Mouse (Mus musculus): Measurements from ENCODE around the gene Syde1. TPM values are rescaled to one million over a fixed set of nuclear protein-coding genes. Genes with fewer than 3 reads are reported as not detected.

The Syde1 gene
- total and polyA plus RNA-seq, 3 experiments: 0.01 TPM; not detected in 2

DNA sequence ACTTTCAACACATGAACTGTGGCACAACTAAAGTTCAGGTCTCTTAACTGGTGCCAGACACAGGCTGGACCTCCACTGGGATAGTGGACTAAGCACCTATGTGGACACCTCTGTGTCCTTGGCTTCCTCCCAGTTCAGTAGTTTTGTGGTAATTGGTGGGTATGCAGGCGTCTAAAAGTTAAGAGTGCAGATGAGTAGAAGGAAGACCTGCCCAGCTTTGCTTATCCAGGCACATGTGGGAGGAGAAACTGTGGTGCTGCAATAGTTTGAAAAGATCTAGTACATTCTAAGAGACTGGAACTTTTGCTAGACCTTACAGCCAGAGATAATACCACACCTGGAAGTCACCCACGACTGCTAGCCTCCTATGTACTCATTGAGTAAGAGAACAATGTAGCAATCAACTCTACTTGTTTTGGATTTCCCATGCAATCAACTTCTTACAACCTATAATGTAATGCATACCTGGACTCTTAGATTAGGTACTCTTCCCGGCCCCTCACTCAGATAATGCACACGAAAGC is 1.2 kb upstream of the Syde1 start:
- Histone ChIP-seq H3K9me3 (replicated peaks; ENCODE audit: insufficient read depth, low read length) (no peaks in the 10 kb centered on the region), H3K9ac (ENCODE audit: control insufficient read depth, low read depth, low read length, poor library complexity, severe bottlenecking) (no peak overlapping the region), H3K27me3 (ENCODE audit: control insufficient read depth in 1 of 2, insufficient read depth in 2 of 2, low read length in 2 of 2) (no peaks in the 10 kb centered on the region; a peak in 2 of 4 replicates), H3K27ac (ENCODE audit: control insufficient read depth, low read depth, low read length) (no peak overlapping the region), H3K4me3 (ENCODE audit: control insufficient read depth in 1 of 2, insufficient read depth in 1 of 2, low read depth in 2 of 2, low read length in 2 of 2) (no peak overlapping the region), H3K36me3 (ENCODE audit: control insufficient read depth in 1 of 2, insufficient read depth in 2 of 2, low read length in 2 of 2) (no peaks in the 10 kb centered on the region), H3K79me2 (ENCODE audit: control insufficient read depth, insufficient read depth, low read length, poor library complexity) (no peaks in the 10 kb centered on the region), H3K4me1 (ENCODE audit: control insufficient read depth in 1 of 2, insufficient read depth in 2 of 2, low read length in 2 of 2) (no peaks in the 10 kb centered on the region)
- DNase-seq (ENCODE audit: low read depth, low spot score): no peak
- TF ChIP-seq SMC3 (IDR thresholded peaks at IDR 0.05; ENCODE audit: low read depth, low read length) (no peak), ZNF384 (IDR thresholded peaks at IDR 0.05; ENCODE audit: low read depth, low read length) (no peak), CHD2 (IDR thresholded peaks at IDR 0.05; ENCODE audit: low read length) (no peak), POLR2A (IDR thresholded peaks at IDR 0.05; ENCODE audit: control insufficient read depth in 1 of 2, insufficient read depth in 1 of 2, low read depth in 1 of 2, low read length in 2 of 2, poor library complexity in 1 of 2) (no peak), RCOR1 (IDR thresholded peaks at IDR 0.05; ENCODE audit: low read depth, low read length) (no peak)

DNA sequence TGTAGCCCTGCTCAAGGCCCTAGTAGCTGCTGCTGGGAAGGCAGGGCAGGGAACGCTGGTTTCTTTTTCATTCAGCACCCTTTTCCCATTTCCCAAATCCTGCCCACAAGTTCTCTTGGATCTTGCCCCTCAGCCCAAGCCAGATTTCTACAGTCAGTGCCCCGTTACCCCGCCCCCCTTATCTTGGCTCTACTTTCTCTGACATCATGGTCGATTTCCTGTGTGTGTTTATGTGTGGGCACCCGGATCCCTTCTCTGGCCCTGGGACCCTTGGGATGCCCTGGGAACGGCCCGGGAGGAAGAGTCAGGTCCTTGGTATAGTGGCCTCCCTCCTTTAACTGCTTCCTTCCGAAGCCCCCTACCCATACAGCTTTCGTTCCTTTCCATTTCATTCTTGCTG is 1.0 kb downstream of the Syde1 start:
- no peaks in the 10 kb centered on the region; a peak in 2 of 4 replicates for H3K27me3 ChIP-seq (ENCODE audit: control insufficient read depth in 1 of 2, insufficient read depth in 2 of 2, low read length in 2 of 2)
- TF ChIP-seq ZMIZ1 (IDR thresholded peaks at IDR 0.05; ENCODE audit: low read depth, low read length) (no peak), SMC3 (IDR thresholded peaks at IDR 0.05; ENCODE audit: low read depth, low read length) (no peak), USF1 (IDR thresholded peaks at IDR 0.05; ENCODE audit: low read depth, low read length) (no peak), ETS1 (IDR thresholded peaks at IDR 0.05; ENCODE audit: low read depth, low read length) (no peak), SIN3A (IDR thresholded peaks at IDR 0.05; ENCODE audit: low read length) (no peak), MEF2A (IDR thresholded peaks at IDR 0.05; ENCODE audit: extremely low read depth, insufficient replicate concordance, low read depth, low read length, poor library complexity, severe bottlenecking) (no peak)
- no peaks in the 10 kb centered on the region for H3K9me3 ChIP-seq (replicated peaks; ENCODE audit: insufficient read depth, low read length)
- no peak overlapping the region for H3K4me3 ChIP-seq (ENCODE audit: control insufficient read depth in 1 of 2, insufficient read depth in 1 of 2, low read depth in 2 of 2, low read length in 2 of 2)
- H3K27ac ChIP-seq (ENCODE audit: control insufficient read depth, low read depth, low read length): no peak overlapping the region
- no peaks in the 10 kb centered on the region for H3K36me3 ChIP-seq (ENCODE audit: control insufficient read depth in 1 of 2, insufficient read depth in 2 of 2, low read length in 2 of 2)
- H3K4me1 ChIP-seq (ENCODE audit: control insufficient read depth in 1 of 2, insufficient read depth in 2 of 2, low read length in 2 of 2): no peaks in the 10 kb centered on the region
- no peaks in the 10 kb centered on the region for H3K79me2 ChIP-seq (ENCODE audit: control insufficient read depth, insufficient read depth, low read length, poor library complexity)
- no peak for DNase-seq (ENCODE audit: low read depth, low spot score)
- no peak overlapping the region for H3K9ac ChIP-seq (ENCODE audit: control insufficient read depth, low read depth, low read length, poor library complexity, severe bottlenecking)

DNA sequence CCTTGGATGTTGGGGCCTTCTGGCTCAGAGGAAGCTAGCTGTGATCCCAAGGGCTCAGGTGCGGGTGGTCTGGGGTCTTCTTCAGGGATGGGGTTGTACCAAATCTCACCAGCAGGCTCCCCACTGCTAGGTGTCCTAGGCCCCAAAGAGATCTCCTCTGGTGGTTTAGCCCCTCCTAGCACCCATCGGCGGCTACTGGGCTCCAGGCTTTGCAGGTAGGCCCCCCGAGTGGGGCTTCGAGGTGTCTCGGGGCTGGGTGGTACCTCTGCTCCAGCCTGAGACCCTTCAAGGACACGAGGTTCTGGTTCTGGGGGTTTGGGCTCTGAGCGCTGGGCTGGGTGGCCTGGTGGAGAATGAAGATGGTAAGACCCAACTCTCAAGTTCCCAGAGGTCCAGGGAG is 1.9 kb downstream of the Syde1 start:
- no peak overlapping the region for H3K27ac ChIP-seq (ENCODE audit: control insufficient read depth, low read depth, low read length)
- H3K79me2 ChIP-seq (ENCODE audit: control insufficient read depth, insufficient read depth, low read length, poor library complexity): no peaks in the 10 kb centered on the region
- H3K36me3 ChIP-seq (ENCODE audit: control insufficient read depth in 1 of 2, insufficient read depth in 2 of 2, low read length in 2 of 2): no peaks in the 10 kb centered on the region
- no peak overlapping the region for H3K9ac ChIP-seq (ENCODE audit: control insufficient read depth, low read depth, low read length, poor library complexity, severe bottlenecking)
- no peak for DNase-seq (ENCODE audit: low read depth, low spot score)
- TF ChIP-seq CTCF (IDR thresholded peaks at IDR 0.05 in 2 of 3, conservative IDR thresholded peaks at IDR 0.05 in 1 of 3; ENCODE audit: control insufficient read depth in 1 of 3, insufficient read depth in 1 of 3, low read depth in 2 of 3, low read length in 3 of 3, poor library complexity in 1 of 3, severe bottlenecking in 1 of 3): no peak
- TF ChIP-seq CHD2 (IDR thresholded peaks at IDR 0.05; ENCODE audit: low read length): no peak
- no peak for TF ChIP-seq MXI1 (IDR thresholded peaks at IDR 0.05; ENCODE audit: low read depth, low read length)
- TF ChIP-seq POLR2A (IDR thresholded peaks at IDR 0.05; ENCODE audit: control insufficient read depth in 1 of 2, insufficient read depth in 1 of 2, low read depth in 1 of 2, low read length in 2 of 2, poor library complexity in 1 of 2): no peak
- no peak for TF ChIP-seq MAZ (IDR thresholded peaks at IDR 0.05; ENCODE audit: low read depth, low read length)
- TF ChIP-seq RAD21 (IDR thresholded peaks at IDR 0.05; ENCODE audit: low read depth, low read length): no peak
- TF ChIP-seq USF1 (IDR thresholded peaks at IDR 0.05; ENCODE audit: low read depth, low read length): no peak
- TF ChIP-seq TBP (IDR thresholded peaks at IDR 0.05; ENCODE audit: low read depth, low read length): no peak
- no peak for TF ChIP-seq KAT2A (conservative IDR thresholded peaks at IDR 0.05; ENCODE audit: low read depth, low read length)
- no peak for TF ChIP-seq HCFC1 (IDR thresholded peaks at IDR 0.05; ENCODE audit: low read depth, low read length)
- no peak for TF ChIP-seq MEF2A (IDR thresholded peaks at IDR 0.05; ENCODE audit: extremely low read depth, insufficient replicate concordance, low read depth, low read length, poor library complexity, severe bottlenecking)
- TF ChIP-seq ZKSCAN1 (IDR thresholded peaks at IDR 0.05; ENCODE audit: low read depth, low read length): no peak
- TF ChIP-seq GABPA (IDR thresholded peaks at IDR 0.05; ENCODE audit: low read depth, low read length): no peak
- TF ChIP-seq USF2 (IDR thresholded peaks at IDR 0.05; ENCODE audit: borderline replicate concordance in 1 of 2, insufficient read depth in 1 of 2, low read depth in 1 of 2, low read length in 2 of 2): no peak
- no peak for TF ChIP-seq NELFE (IDR thresholded peaks at IDR 0.05; ENCODE audit: low read depth, low read length)
- no peaks in the 10 kb centered on the region for H3K4me1 ChIP-seq (ENCODE audit: control insufficient read depth in 1 of 2, insufficient read depth in 2 of 2, low read length in 2 of 2)
- no peaks in the 10 kb centered on the region for H3K27me3 ChIP-seq (ENCODE audit: control insufficient read depth in 1 of 2, insufficient read depth in 2 of 2, low read length in 2 of 2)
- no peaks in the 10 kb centered on the region for H3K9me3 ChIP-seq (replicated peaks; ENCODE audit: insufficient read depth, low read length)
- H3K4me3 ChIP-seq (ENCODE audit: control insufficient read depth in 1 of 2, insufficient read depth in 1 of 2, low read depth in 2 of 2, low read length in 2 of 2): no peak overlapping the region

Data from MEL (cell line).